Mouse (Mus musculus) cerebellum, adult 2 months (tissue): Measurements from ENCODE around the gene Bst1.

Source experiments
- CTCF ChIP-seq: fragments of 200-500 bp; IDR thresholded peaks from 2 replicates; pipeline ENCODE4 v1.5.1; 2011; ENCODE audit warnings: low read depth, mild to moderate bottlenecking, control low read depth, low read length, moderate library complexity, borderline replicate concordance; ENCODE audit not compliant: insufficient read depth
- POLR2A ChIP-seq: fragments of 200-500 bp; IDR thresholded peaks from 2 replicates; pipeline ENCODE4 v1.6.1; 2011; ENCODE audit warnings: low read length, control low read depth, borderline replicate concordance; ENCODE audit not compliant: insufficient read depth

- TF ChIP-seq CTCF (no peak), POLR2A (no peak)
Measured at GRCm38 (mm10) chr5:43826883-43827282, 8.2 kb downstream of the Bst1 start.
